Mouse (Mus musculus): Measurements from ENCODE around the gene Crot.

DNA sequence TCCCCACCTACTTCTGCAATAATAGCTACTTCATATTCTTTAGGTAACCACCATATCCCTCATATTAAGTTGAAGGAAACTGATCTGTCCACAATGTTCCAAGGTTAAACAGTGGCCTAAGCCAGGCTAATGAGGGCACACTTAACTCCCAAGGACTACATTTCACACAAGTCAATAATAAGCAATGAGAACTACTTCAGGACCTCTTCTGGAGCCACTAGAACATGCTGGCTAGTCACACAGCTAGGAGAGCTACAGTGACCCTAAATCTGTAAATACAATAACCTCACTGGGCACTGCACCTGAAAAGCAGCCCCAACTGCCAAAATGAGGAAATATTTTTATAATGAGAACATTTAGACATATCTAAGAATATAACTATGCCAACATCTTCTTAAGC, 22.4 kb downstream of the Crot start:
- TF ChIP-seq TAL1 (IDR thresholded peaks at IDR 0.05; ENCODE audit: low read length) = no peak
- no peak for TF ChIP-seq GATA1 (IDR thresholded peaks at IDR 0.05; ENCODE audit: low read length)

Measured in erythroblast, embryonic 14.5 days (primary cell).